Mouse (Mus musculus): Measurements from ENCODE around the gene Fitm2. TPM values are rescaled to one million over a fixed set of nuclear protein-coding genes. Genes with fewer than 3 reads are reported as not detected.

Fitm2 gene
- polyA plus RNA-seq (2014; fragmentation: Nextera tagmentation; extraction: Ambion mirVana) = 12.7 and 13.9 TPM in 2 replicates

DNA sequence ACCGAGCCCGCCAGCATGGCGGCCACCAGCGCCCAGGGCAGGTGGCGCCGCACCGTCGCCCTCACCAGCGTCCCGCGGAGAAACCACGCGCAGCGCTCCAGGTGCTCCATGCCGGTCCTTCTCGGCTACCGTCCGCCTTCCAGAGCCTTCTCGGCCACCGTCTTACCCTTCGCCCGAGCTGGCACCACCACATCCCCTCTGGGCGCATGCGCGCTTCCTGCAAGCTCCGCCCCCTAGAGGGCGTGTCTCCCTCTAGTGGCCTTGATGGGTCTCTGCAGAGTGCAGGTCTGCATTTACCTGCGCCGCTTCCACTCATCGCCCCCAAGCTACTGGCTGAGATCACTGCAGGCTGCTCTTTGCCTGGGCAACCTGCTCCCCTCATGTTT is at the start of gene Fitm2:
TSS of gene Fitm2 (minus strand) at position 164 of the 386 bp plus-strand sequence.
- peak; percentile 94 for ATAC-seq (ENCODE audit: insufficient read depth, low FRiP score, low TSS enrichment)
- H3K4me3 ChIP-seq (ENCODE audit: low read depth, low read length) = peak within 1 kb of the TSS; percentile 73
- no peaks in the 10 kb centered on the region for H3K9me3 ChIP-seq (ENCODE audit: control insufficient read depth, low read length)
- H3K27me3 ChIP-seq (ENCODE audit: control insufficient read depth, insufficient read depth, low read length) = no peaks in the 10 kb centered on the region
- peaks cover 6% of the 10 kb centered on the region; the same call in 1 of the 2 replicates for H3K4me1 ChIP-seq (ENCODE audit: control insufficient read depth, insufficient read depth, low read length)
- peak; percentile 97 for DNase-seq (ENCODE audit: low spot score)
- H3K36me3 ChIP-seq (ENCODE audit: control insufficient read depth, insufficient read depth, low read length) = no peaks in the 10 kb centered on the region
- H3K27ac ChIP-seq (ENCODE audit: low read depth, low read length) = no peak within 1 kb of the TSS
- peak within 1 kb of the TSS; percentile 69 for H3K4me2 ChIP-seq (ENCODE audit: low read depth)
- 0% methylated on average over 29 of the region's 30 CpGs for WGBS
- H3K9ac ChIP-seq (ENCODE audit: low read length) = peak within 1 kb of the TSS; percentile 83

DNA sequence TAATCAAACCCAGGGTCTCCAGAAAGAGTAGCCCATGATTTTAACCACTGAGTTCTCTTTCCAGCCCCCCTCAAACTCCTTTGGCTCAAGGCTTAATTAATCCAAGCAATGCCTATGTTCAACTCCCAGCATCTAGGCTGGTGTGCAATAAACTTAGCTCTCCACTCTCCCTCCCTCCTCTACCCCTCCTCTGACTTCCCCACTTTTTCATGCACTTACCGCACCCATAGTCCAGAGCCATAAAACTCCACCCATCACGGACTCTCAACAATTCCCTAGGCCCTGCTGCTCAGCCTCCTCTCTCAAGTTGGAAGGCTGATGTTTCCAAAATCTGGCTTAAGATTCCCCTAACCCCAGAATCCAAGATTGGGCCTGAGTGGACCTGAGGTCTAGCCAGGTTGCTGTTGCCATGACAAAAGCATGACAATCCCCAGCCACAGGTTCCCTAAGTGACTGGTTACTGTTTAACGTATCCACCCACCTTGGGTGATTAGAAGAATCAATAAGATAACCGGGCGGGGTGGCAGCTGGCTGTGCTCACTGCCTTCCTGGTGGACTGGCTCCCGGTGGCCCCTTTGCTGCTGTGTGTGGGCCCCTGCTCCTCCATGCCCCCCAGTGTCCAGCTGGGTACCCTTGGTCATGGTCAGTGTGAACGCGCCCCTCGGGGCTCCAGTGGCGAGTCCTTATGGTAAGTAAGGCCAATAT is 34.0 kb upstream of the Fitm2 start, which contains the start of gene Hnf4a:
TSS of gene Hnf4a (plus strand) at position 509 of the 705 bp plus-strand sequence.
- Histone ChIP-seq H3K9ac (ENCODE audit: low read length) (no peak within 1 kb of the TSS), H3K27ac (ENCODE audit: low read depth, low read length) (no peak within 1 kb of the TSS), H3K9me3 (ENCODE audit: control insufficient read depth, low read length) (no peaks in the 10 kb centered on the region), H3K4me1 (ENCODE audit: control insufficient read depth, insufficient read depth, low read length) (no peaks in the 10 kb centered on the region), H3K4me3 (ENCODE audit: low read depth, low read length) (no peak within 1 kb of the TSS), H3K4me2 (ENCODE audit: low read depth) (no peak within 1 kb of the TSS), H3K27me3 (ENCODE audit: control insufficient read depth, insufficient read depth, low read length) (no peaks in the 10 kb centered on the region), H3K36me3 (ENCODE audit: control insufficient read depth, insufficient read depth, low read length) (no peaks in the 10 kb centered on the region)
- ATAC-seq (ENCODE audit: insufficient read depth, low FRiP score, low TSS enrichment) (no peak), DNase-seq (ENCODE audit: low spot score) (no peak)
- WGBS = 79% methylated on average over 10 of the region's 10 CpGs

DNA sequence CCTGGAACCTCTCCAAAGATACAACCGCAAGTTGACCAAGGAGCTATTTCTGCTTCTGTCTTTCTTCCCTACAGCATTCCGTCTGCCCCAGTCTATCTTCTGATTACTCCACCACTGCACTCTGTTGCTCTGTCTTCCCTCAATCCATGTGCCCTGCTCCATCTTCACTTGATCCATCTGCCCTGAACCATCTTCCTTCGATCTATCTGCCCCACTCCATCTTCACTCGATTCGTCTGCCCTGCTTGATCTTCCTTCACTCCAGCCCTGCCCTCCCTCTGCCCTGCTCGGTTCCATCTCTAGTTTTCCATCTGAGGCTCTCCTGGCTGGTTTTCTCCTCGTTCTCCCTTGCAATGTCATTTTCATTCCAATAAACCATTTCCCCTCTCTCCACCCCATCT is 30.8 kb upstream of the Fitm2 start:
- Histone ChIP-seq H3K27me3 (ENCODE audit: control insufficient read depth, insufficient read depth, low read length) (no peaks in the 10 kb centered on the region), H3K4me2 (ENCODE audit: low read depth) (no peak overlapping the region), H3K4me3 (ENCODE audit: low read depth, low read length) (no peak overlapping the region), H3K9ac (ENCODE audit: low read length) (no peak overlapping the region), H3K9me3 (ENCODE audit: control insufficient read depth, low read length) (no peaks in the 10 kb centered on the region), H3K4me1 (ENCODE audit: control insufficient read depth, insufficient read depth, low read length) (no peaks in the 10 kb centered on the region), H3K36me3 (ENCODE audit: control insufficient read depth, insufficient read depth, low read length) (no peaks in the 10 kb centered on the region), H3K27ac (ENCODE audit: low read depth, low read length) (no peak overlapping the region)
- DNase-seq (ENCODE audit: low spot score) (no peak), ATAC-seq (ENCODE audit: insufficient read depth, low FRiP score, low TSS enrichment) (no peak)
- 65% methylated on average over 7 of the region's 7 CpGs for WGBS

DNA sequence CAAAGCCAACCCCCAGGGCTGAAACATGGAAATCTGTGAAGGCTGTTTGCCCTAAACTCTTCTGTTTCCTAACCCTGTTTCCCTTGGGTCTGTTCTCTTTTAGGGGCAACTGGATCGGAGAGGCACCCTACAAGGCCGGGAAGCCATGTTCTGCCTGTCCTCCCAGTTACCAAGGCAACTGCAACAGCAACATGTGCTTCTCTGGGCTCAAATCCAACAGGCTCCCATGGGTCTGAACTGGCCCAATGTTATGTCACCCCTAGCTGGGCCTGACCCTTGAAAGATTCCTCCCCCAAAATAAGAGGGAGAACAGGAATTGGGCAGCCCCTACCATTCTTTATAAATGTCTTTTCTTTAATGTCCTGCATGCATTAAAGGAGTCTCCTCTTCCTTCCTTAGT is 29.8 kb upstream of the Fitm2 start:
- no peak for DNase-seq (ENCODE audit: low spot score)
- Histone ChIP-seq H3K27ac (ENCODE audit: low read depth, low read length) (no peak overlapping the region), H3K4me1 (ENCODE audit: control insufficient read depth, insufficient read depth, low read length) (no peaks in the 10 kb centered on the region)

DNA sequence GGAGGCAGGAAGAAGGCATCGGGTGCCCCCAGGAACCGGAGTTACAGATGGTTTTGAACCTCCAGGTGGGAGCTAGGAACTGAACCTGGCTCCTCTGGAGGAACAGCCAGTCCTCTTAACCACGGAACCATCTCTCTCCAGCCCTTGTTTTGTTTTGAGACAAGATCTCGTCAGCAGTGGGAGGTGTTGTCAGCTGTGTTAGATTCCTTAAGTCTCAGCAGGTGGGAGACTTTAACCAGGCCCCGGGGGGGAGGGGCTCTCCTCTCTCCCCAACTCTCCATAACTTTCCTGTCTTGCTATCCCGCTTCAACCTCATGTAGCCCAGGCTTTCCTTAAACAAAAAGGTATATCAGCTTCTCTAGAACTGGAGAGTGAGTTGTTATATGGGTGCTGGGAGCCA is 22.0 kb upstream of the Fitm2 start:
- no peak for ATAC-seq (ENCODE audit: insufficient read depth, low FRiP score, low TSS enrichment)

More for the DNA sequence above, 29.8 kb upstream of the Fitm2 start:
- ATAC-seq (ENCODE audit: insufficient read depth, low FRiP score, low TSS enrichment) = no peak
- Histone ChIP-seq H3K36me3 (ENCODE audit: control insufficient read depth, insufficient read depth, low read length) (no peaks in the 10 kb centered on the region), H3K4me2 (ENCODE audit: low read depth) (no peak overlapping the region), H3K9me3 (ENCODE audit: control insufficient read depth, low read length) (no peaks in the 10 kb centered on the region), H3K4me3 (ENCODE audit: low read depth, low read length) (no peak overlapping the region), H3K9ac (ENCODE audit: low read length) (no peak overlapping the region), H3K27me3 (ENCODE audit: control insufficient read depth, insufficient read depth, low read length) (no peaks in the 10 kb centered on the region)
- WGBS = 85% methylated on average over 2 of the region's 2 CpGs

DNA sequence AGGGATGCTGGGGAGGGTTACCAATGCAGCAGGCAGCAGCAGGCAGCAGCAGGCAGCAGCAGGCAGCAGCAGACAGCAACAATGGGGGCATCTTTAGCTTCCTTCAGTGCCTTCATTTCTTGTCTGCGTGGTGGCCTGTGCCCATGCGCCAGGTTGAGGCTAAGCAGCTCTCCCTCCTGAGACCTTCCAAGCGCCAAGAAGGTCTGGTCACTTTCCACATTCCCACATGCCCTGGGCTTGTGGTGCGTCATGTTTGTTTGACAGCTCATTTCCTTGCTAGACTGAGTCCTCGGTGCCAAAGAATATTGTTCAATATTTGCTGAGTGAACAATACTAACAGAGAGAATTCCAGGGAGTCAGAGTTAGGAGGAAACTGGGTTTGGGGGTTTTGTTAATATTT is 21.5 kb upstream of the Fitm2 start:
- no peak overlapping the region for H3K4me2 ChIP-seq (ENCODE audit: low read depth)
- no peaks in the 10 kb centered on the region for H3K36me3 ChIP-seq (ENCODE audit: control insufficient read depth, insufficient read depth, low read length)
- no peak for DNase-seq (ENCODE audit: low spot score)
- ATAC-seq (ENCODE audit: insufficient read depth, low FRiP score, low TSS enrichment) = no peak
- no peaks in the 10 kb centered on the region for H3K4me1 ChIP-seq (ENCODE audit: control insufficient read depth, insufficient read depth, low read length)
- 64% methylated on average over 5 of the region's 5 CpGs for WGBS
- H3K9ac ChIP-seq (ENCODE audit: low read length) = no peak overlapping the region
- no peak overlapping the region for H3K27ac ChIP-seq (ENCODE audit: low read depth, low read length)
- no peaks in the 10 kb centered on the region for H3K9me3 ChIP-seq (ENCODE audit: control insufficient read depth, low read length)
- no peak overlapping the region for H3K4me3 ChIP-seq (ENCODE audit: low read depth, low read length)
- H3K27me3 ChIP-seq (ENCODE audit: control insufficient read depth, insufficient read depth, low read length) = no peaks in the 10 kb centered on the region

More for the DNA sequence above, 22.0 kb upstream of the Fitm2 start:
- no peak overlapping the region for H3K27ac ChIP-seq (ENCODE audit: low read depth, low read length)
- H3K4me1 ChIP-seq (ENCODE audit: control insufficient read depth, insufficient read depth, low read length) = no peaks in the 10 kb centered on the region
- H3K4me3 ChIP-seq (ENCODE audit: low read depth, low read length) = no peak overlapping the region
- H3K27me3 ChIP-seq (ENCODE audit: control insufficient read depth, insufficient read depth, low read length) = no peaks in the 10 kb centered on the region
- no peak overlapping the region for H3K4me2 ChIP-seq (ENCODE audit: low read depth)
- WGBS = 50% methylated on average over 6 of the region's 6 CpGs
- DNase-seq (ENCODE audit: low spot score) = no peak
- H3K36me3 ChIP-seq (ENCODE audit: control insufficient read depth, insufficient read depth, low read length) = no peaks in the 10 kb centered on the region
- no peaks in the 10 kb centered on the region for H3K9me3 ChIP-seq (ENCODE audit: control insufficient read depth, low read length)
- H3K9ac ChIP-seq (ENCODE audit: low read length) = no peak overlapping the region

DNA sequence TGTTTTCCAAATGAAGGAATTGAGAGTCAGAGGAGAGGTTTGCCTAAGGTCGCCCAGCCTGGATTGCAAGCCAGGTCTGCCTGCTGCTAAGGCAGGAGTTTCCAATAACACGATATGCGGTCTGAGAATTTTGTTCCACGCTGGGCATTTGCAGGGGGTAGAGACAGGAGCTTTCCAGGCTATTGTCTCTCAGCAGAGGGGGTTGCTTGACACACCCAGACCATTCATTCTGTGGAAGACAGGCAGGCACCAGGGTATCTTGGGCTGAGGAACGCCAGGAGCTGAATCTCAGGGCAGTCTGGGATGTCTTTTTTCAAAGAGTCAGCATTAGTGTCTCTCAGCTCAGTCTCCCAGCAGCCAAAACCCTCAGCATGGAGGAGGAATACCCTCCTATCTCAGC is 20.6 kb upstream of the Fitm2 start:
- Histone ChIP-seq H3K9me3 (ENCODE audit: control insufficient read depth, low read length) (no peaks in the 10 kb centered on the region), H3K27ac (ENCODE audit: low read depth, low read length) (no peak overlapping the region)

DNA sequence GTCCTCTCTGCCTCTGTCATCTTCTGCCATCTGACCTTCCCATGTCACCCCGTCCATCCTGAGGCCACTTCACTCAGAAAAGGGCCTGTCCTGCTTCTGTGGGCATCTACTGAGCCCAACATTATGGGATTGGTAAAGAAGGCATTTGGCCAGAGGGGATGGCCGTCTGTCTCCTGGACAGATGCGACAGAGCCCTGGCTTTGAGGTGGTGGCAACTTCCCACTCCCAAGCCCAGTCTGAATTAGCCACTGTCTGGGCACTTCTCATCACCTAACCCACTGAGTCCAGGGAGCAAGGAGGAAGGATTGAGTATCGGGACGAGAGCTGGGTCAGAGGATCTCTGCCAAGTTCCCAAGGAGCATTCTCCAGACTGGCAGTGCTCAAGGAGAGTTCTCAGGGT is 19.6 kb upstream of the Fitm2 start, which contains the start of gene R3hdml:
TSS of gene R3hdml (plus strand) at position 301 of the 400 bp plus-strand sequence.
- Histone ChIP-seq H3K27me3 (ENCODE audit: control insufficient read depth, insufficient read depth, low read length) (no peaks in the 10 kb centered on the region), H3K4me3 (ENCODE audit: low read depth, low read length) (no peak within 1 kb of the TSS), H3K27ac (ENCODE audit: low read depth, low read length) (no peak within 1 kb of the TSS), H3K9ac (ENCODE audit: low read length) (no peak within 1 kb of the TSS), H3K36me3 (ENCODE audit: control insufficient read depth, insufficient read depth, low read length) (no peaks in the 10 kb centered on the region), H3K9me3 (ENCODE audit: control insufficient read depth, low read length) (no peaks in the 10 kb centered on the region), H3K4me1 (ENCODE audit: control insufficient read depth, insufficient read depth, low read length) (no peaks in the 10 kb centered on the region), H3K4me2 (ENCODE audit: low read depth) (no peak within 1 kb of the TSS)
- ATAC-seq (ENCODE audit: insufficient read depth, low FRiP score, low TSS enrichment) (no peak), DNase-seq (ENCODE audit: low spot score) (no peak)
- WGBS = 78% methylated on average over 5 of the region's 5 CpGs

More for the DNA sequence above, 20.6 kb upstream of the Fitm2 start:
- H3K4me1 ChIP-seq (ENCODE audit: control insufficient read depth, insufficient read depth, low read length) = no peaks in the 10 kb centered on the region
- 15% methylated on average over 5 of the region's 5 CpGs for WGBS
- no peak overlapping the region for H3K9ac ChIP-seq (ENCODE audit: low read length)
- no peak for ATAC-seq (ENCODE audit: insufficient read depth, low FRiP score, low TSS enrichment)
- no peak overlapping the region for H3K4me2 ChIP-seq (ENCODE audit: low read depth)
- H3K36me3 ChIP-seq (ENCODE audit: control insufficient read depth, insufficient read depth, low read length) = no peaks in the 10 kb centered on the region
- no peaks in the 10 kb centered on the region for H3K27me3 ChIP-seq (ENCODE audit: control insufficient read depth, insufficient read depth, low read length)
- no peak for DNase-seq (ENCODE audit: low spot score)
- no peak overlapping the region for H3K4me3 ChIP-seq (ENCODE audit: low read depth, low read length)

GRCm38 (mm10) chr2:163491351-163491750 is 18.9 kb upstream of the Fitm2 start:
- Histone ChIP-seq H3K9me3 (ENCODE audit: control insufficient read depth, low read length) (no peaks in the 10 kb centered on the region), H3K9ac (ENCODE audit: low read length) (no peak overlapping the region), H3K36me3 (ENCODE audit: control insufficient read depth, insufficient read depth, low read length) (no peaks in the 10 kb centered on the region), H3K27ac (ENCODE audit: low read depth, low read length) (no peak overlapping the region), H3K27me3 (ENCODE audit: control insufficient read depth, insufficient read depth, low read length) (no peaks in the 10 kb centered on the region), H3K4me1 (ENCODE audit: control insufficient read depth, insufficient read depth, low read length) (no peaks in the 10 kb centered on the region), H3K4me3 (ENCODE audit: low read depth, low read length) (no peak overlapping the region), H3K4me2 (ENCODE audit: low read depth) (no peak overlapping the region)
- WGBS = 61% methylated on average over 7 of the region's 7 CpGs
- ATAC-seq (ENCODE audit: insufficient read depth, low FRiP score, low TSS enrichment) (no peak), DNase-seq (ENCODE audit: low spot score) (no peak)
